Mouse (Mus musculus): ENCODE measurements around the gene Naa80.
A peak's percentile ranks its signal among the peaks of the same experiment; 100 is the strongest.

DNA sequence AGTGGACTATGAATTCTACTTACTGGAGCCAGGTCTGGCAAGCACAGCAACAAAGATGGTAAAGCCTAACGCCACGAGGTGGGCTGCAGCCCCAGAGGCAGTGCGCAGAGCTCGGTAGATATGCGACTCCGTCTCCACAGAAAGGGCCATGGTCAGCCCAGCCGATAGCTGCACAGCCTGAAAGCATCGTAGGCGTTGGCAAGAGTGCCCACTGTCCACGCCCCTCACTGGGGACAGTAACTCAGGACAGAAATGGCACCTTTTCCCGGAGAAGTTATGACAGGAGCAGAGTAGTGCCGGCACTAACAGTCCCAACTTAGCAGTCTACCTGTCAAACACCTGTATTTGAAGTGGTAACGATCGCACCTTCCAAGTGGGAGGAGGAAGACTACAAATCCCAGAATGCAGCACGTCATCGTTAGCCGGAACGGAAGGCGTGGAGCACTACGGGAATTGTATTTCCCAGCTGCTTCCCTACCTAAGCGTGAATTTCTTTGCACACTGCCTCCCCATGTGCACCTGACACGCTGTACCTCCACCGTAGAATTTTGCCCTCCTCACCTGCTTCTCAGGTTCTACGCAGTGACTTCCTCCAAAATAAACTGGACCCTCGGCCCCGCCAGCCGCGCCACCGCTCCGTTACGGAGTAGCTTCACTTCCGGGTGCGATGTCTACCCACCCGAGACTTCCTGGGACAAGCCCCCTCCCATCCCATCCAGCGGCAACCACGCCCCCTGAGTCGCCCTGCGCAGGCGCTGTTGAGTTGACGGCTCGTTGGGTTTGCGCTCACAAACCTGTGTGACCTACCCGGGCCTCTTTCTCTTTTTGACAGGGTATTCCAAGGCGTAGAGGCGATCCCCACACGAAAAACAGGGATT, 37.0 kb upstream of the Naa80 start, which contains the start of the genes Cyb561d2 and Nprl2:
- TF ChIP-seq CTCF (IDR thresholded peaks at IDR 0.05; ENCODE audit: insufficient read depth, low read depth, low read length): no peak
- TF ChIP-seq POLR2A (IDR thresholded peaks at IDR 0.05; ENCODE audit: insufficient read depth, low read depth, low read length): peak; percentile 69; the same call in 1 of the 2 replicates

Data from olfactory bulb, adult 2 months (tissue).